Mouse (Mus musculus) limb, embryonic 11.5 days (tissue): ENCODE measurements at regions not wholly inside any gene's neighbourhood (a gene's known extent, or its start where the extent isn't known, plus 50 kb on each side); places are given as distances from the start of the nearest gene placed in this dataset.
"Not testable (repeated sequence)": the region's sequence is repeated elsewhere in the genome, so short reads cannot be mapped to it uniquely, and the experiment has no call there.

Experiments used
- ATAC-seq: fragments of 200-750 bp; cut with Nextera tagmentation; 2 replicates; pipeline ENCODE4 v1.8.0; 2017; ENCODE audit warnings: low read depth; ENCODE audit not compliant: insufficient number of reproducible peaks, low FRiP score, low TSS enrichment
- DNase-seq: peaks from one replicate; pipeline ENCODE4 v3.0.0-alpha.2; 2015; ENCODE audit warnings: low spot score
- H3K27ac ChIP-seq: fragments of 300-500 bp; sonication (generic); replicated peaks from 2 replicates; pipeline ENCODE4 v1.5.1; 2014; ENCODE audit warnings: low read depth, mild to moderate bottlenecking, low read length
- H3K27me3 ChIP-seq: fragments of 300-500 bp; sonication (generic); 2 replicates; pipeline ENCODE4 v1.6.1; 2014; ENCODE audit warnings: mild to moderate bottlenecking, low read length, mixed read lengths; ENCODE audit not compliant: control insufficient read depth, insufficient read depth
- H3K36me3 ChIP-seq: fragments of 300-500 bp; sonication (generic); 2 replicates; pipeline ENCODE4 v1.6.1; 2014; ENCODE audit warnings: mild to moderate bottlenecking, low read length, moderate library complexity, mixed read lengths; ENCODE audit not compliant: control insufficient read depth, insufficient read depth
- H3K4me1 ChIP-seq: fragments of 300-500 bp; sonication (generic); 2 replicates; pipeline ENCODE4 v1.6.1; 2014; ENCODE audit warnings: low read length, mixed read lengths; ENCODE audit not compliant: control insufficient read depth, insufficient read depth
- H3K4me2 ChIP-seq: fragments of 300-500 bp; sonication (generic); 2 replicates; pipeline ENCODE4 v1.6.1; 2014; ENCODE audit warnings: low read depth, mild to moderate bottlenecking, moderate library complexity; ENCODE audit not compliant: severe bottlenecking
- H3K4me3 ChIP-seq: fragments of 300-500 bp; sonication (generic); 2 replicates; pipeline ENCODE4 v1.5.1; 2014; ENCODE audit warnings: low read depth, low read length
- H3K9ac ChIP-seq: fragments of 300-500 bp; sonication (generic); 2 replicates; pipeline ENCODE4 v1.6.1; 2014; ENCODE audit warnings: mild to moderate bottlenecking, low read length
- H3K9me3 ChIP-seq: fragments of 300-500 bp; sonication (generic); 2 replicates; pipeline ENCODE4 v1.6.1; 2016; ENCODE audit warnings: low read length; ENCODE audit not compliant: control insufficient read depth
- WGBS: fragments of 180-500 bp; shearing (Covaris S2); extraction: QIAGEN DNeasy Blood & Tissue Kit; methylation state at CpG from one replicate; pipeline ENCODE4 v1.1.7; 2014; 5-methylcytosine and 5-hydroxymethylcytosine counted together

DNA sequence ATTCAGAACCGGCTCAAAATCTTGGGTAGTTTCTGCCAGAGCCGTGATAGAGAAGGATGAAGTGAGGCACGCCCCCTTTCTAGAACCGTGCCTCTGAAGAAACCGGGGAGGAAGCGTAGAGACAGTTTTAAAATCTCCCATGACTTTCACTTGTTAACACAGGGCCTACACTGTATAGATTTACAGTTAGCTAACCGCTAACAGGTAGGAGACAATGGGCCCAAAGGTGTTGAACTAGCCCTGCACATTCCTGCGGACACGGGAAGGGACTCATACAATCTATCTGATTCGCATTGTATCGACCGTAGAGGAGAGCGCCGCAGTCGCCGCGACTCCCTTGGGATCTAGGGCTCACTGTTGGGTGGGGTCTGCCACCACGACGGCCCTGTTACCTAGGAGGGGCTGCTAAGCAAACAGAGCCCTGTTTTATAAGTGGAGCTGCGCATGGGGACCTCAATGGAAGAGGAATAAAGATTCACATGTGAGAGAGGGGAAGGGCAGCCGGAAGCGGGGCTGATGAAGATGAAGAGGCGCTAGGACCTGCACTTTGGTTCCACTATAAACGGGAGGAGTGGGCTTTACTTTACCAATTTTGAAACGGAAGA, 89.1 kb downstream of the Cd24a start:
- Histone ChIP-seq H3K27me3 (no peaks in the 10 kb centered on the region), H3K36me3 (no peaks in the 10 kb centered on the region), H3K4me3 (no peak overlapping the region), H3K9ac (no peak overlapping the region), H3K4me2 (no peak overlapping the region), H3K27ac (no peak overlapping the region), H3K4me1 (no peaks in the 10 kb centered on the region), H3K9me3 (no peaks in the 10 kb centered on the region)
- WGBS = 59% methylated on average over 25 of the region's 25 CpGs
- ATAC-seq (no peak), DNase-seq (no peak)

GRCm38 (mm10) chr10:43667732-43668247, 89.7 kb downstream of the Cd24a start:
- no peak overlapping the region for H3K4me2 ChIP-seq
- DNase-seq = no peak
- ATAC-seq = no peak
- no peak overlapping the region for H3K9ac ChIP-seq
- no peak overlapping the region for H3K4me3 ChIP-seq
- H3K4me1 ChIP-seq = peaks cover 5% of the 10 kb centered on the region; the same call in 1 of the 2 replicates
- H3K27me3 ChIP-seq = no peaks in the 10 kb centered on the region
- 76% methylated on average over 11 of the region's 11 CpGs for WGBS
- H3K9me3 ChIP-seq = no peaks in the 10 kb centered on the region
- no peaks in the 10 kb centered on the region for H3K36me3 ChIP-seq
- H3K27ac ChIP-seq = no peak overlapping the region

- no peaks in the 10 kb centered on the region for H3K27me3 ChIP-seq
- H3K9me3 ChIP-seq = no peaks in the 10 kb centered on the region
- ATAC-seq (no peak), DNase-seq (no peak)
- WGBS = 54% methylated on average over 5 of the region's 5 CpGs
- no peak overlapping the region for H3K4me2 ChIP-seq
- H3K4me1 ChIP-seq = peaks cover 5% of the 10 kb centered on the region; the same call in 1 of the 2 replicates
- H3K9ac ChIP-seq = no peak overlapping the region
- H3K27ac ChIP-seq = no peak overlapping the region
- no peaks in the 10 kb centered on the region for H3K36me3 ChIP-seq
- no peak overlapping the region for H3K4me3 ChIP-seq
Observed at GRCm38 (mm10) chr10:43669471-43669870, 91.4 kb downstream of the Cd24a start.

DNA sequence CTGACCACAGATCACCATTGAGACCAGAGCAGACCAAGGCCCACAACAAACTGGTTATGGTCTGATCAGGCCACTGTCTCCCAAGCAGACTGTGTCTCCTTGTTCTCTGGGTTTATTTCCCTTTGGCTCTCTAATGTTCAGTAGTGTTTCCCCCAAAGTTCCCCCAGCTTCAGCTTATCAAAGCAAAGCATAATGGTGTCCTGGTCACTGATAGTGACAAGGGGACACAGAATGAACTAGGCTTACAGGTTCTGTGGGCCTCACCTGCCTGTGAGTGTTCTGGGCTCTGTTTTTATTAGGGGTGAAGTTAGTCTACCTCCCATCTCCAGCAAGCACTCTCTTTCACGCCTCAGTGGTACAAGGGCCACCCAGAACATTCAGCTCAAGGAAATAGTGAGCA, 92.7 kb downstream of the Cd24a start:
- 79% methylated on average over 1 of the region's 1 CpGs for WGBS
- H3K4me2 ChIP-seq = no peak overlapping the region
- ATAC-seq = no peak
- no peak for DNase-seq
- no peak overlapping the region for H3K27ac ChIP-seq
- H3K9ac ChIP-seq = no peak overlapping the region
- no peaks in the 10 kb centered on the region for H3K36me3 ChIP-seq
- no peaks in the 10 kb centered on the region for H3K27me3 ChIP-seq
- H3K4me1 ChIP-seq = peaks cover 5% of the 10 kb centered on the region; the same call in 1 of the 2 replicates
- H3K4me3 ChIP-seq = no peak overlapping the region
- no peaks in the 10 kb centered on the region for H3K9me3 ChIP-seq

DNA sequence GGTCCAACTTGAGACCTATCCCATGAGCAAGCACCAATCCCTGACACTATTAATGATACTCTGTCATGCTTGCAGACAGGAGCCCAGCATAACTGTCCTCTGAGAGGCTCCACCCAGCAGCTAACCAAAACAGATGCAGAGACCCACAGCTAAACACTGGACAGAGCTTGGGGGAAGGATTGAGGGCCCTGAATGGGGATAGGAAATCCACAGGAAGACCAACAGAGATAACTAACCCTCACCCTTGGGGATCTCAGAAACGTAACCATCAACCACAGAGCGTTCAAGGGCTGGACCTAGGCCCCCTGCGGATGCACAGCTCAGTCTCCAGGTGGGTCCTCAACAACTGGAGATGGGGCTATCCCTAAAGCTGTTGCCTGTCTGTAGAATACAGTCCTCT, 93.7 kb downstream of the Cd24a start:
- no peaks in the 10 kb centered on the region for H3K9me3 ChIP-seq
- ATAC-seq (no peak), DNase-seq (no peak)
- no peaks in the 10 kb centered on the region for H3K27me3 ChIP-seq
- no peak overlapping the region for H3K4me3 ChIP-seq
- H3K9ac ChIP-seq = no peak overlapping the region
- no peak overlapping the region for H3K4me2 ChIP-seq
- no peak overlapping the region for H3K27ac ChIP-seq
- 87% methylated on average over 3 of the region's 3 CpGs for WGBS
- no peaks in the 10 kb centered on the region for H3K36me3 ChIP-seq
- peaks cover 5% of the 10 kb centered on the region; the same call in 1 of the 2 replicates for H3K4me1 ChIP-seq

DNA sequence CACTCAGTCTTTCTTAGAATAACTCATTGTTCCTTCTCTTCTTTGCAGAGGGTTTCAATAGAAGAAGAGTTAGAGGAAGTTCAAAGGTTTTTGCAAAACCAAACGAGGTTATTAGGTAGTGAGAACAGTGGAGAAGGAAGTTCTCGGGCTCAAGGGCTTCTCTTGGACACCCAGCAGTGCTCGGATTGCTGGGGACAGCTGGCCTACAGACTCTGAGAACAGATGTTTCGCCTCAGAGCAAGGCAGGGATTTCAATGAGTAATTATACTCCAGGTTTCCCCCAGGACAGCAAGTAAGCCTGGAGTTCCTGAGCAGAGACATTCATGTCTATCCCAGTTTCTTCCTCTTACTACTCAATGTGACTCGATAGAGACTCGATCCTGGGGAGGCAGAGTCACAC, 94.4 kb downstream of the Cd24a start:
- DNase-seq (no peak), ATAC-seq (no peak)
- Histone ChIP-seq H3K4me3 (no peak overlapping the region), H3K27me3 (no peaks in the 10 kb centered on the region), H3K9ac (no peak overlapping the region), H3K9me3 (no peaks in the 10 kb centered on the region), H3K4me2 (no peak overlapping the region), H3K36me3 (no peaks in the 10 kb centered on the region), H3K27ac (no peak overlapping the region), H3K4me1 (peaks cover 8% of the 10 kb centered on the region; the same call in 1 of the 2 replicates)
- WGBS = 28% methylated on average over 6 of the region's 6 CpGs

DNA sequence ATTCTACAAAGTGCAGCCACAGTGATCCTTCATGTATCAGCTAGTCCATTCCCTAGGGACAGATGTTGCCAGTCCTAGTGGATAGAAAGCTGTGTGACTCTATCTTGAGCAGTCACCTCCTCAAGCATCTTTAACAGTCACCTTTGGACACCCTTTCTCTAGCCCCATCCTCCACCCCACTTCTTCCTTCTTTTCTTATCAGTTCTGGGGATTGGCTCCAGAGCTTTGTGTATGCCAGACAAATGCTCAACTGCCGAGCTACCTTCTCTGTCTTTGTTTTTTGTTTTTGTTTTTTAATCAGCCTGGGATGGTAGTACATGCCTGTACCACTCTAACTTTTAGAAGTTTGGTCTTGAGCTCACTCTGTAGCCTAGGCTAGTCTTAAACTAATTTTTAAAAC, 96.7 kb downstream of the Cd24a start:
- 70% methylated on average over 1 of the region's 1 CpGs for WGBS
- Histone ChIP-seq H3K27me3 (no peaks in the 10 kb centered on the region), H3K4me3 (no peak overlapping the region), H3K36me3 (no peaks in the 10 kb centered on the region), H3K9ac (no peak overlapping the region), H3K9me3 (no peaks in the 10 kb centered on the region), H3K4me1 (peaks cover 8% of the 10 kb centered on the region; the same call in 1 of the 2 replicates), H3K27ac (no peak overlapping the region), H3K4me2 (no peak overlapping the region)
- no peak for ATAC-seq
- no peak for DNase-seq

- H3K27ac ChIP-seq, H3K4me1 ChIP-seq, H3K4me2 ChIP-seq, H3K27me3 ChIP-seq, H3K4me3 ChIP-seq, ATAC-seq, H3K9me3 ChIP-seq, H3K9ac ChIP-seq, DNase-seq, H3K36me3 ChIP-seq: not testable (repeated sequence)
- WGBS = 61% methylated on average over 1 of the region's 1 CpGs
Observed at GRCm38 (mm10) chr10:43675495-43675894, 97.4 kb downstream of the Cd24a start.

GRCm38 (mm10) chr10:43676289-43676688, 98.2 kb downstream of the Cd24a start:
- Histone ChIP-seq H3K4me1 (peaks cover 8% of the 10 kb centered on the region; the same call in 1 of the 2 replicates), H3K9ac (no peak overlapping the region), H3K4me3 (no peak overlapping the region), H3K27ac (no peak overlapping the region), H3K4me2 (no peak overlapping the region), H3K36me3 (no peaks in the 10 kb centered on the region), H3K27me3 (no peaks in the 10 kb centered on the region), H3K9me3 (no peaks in the 10 kb centered on the region)
- DNase-seq (no peak), ATAC-seq (no peak)
- WGBS = 80% methylated on average over 5 of the region's 5 CpGs
